ENCODE assay signal across 9 mouse cellular contexts in genomic region chr6:67200715-67201322, GRCm38 (mm10). TPM values are rescaled to one million over a fixed set of nuclear protein-coding genes. Genes with fewer than 3 reads are reported as not detected.
DNase-seq lines count a peak whose midpoint lies in the region; ATAC-seq lines count a peak whose summit lies in the region.
"Had no signal": no experiment of that assay in that cellular context is flagged by ENCODE, and none has a peak within 500 bp of the region (broad histone marks: within the 10 kb centered on the region; RNA-seq: fewer than 3 reads in every experiment).

No protein-coding gene starts in this region.

- no peak overlapping the region for H3K4me3 ChIP-seq in heart, embryonic 12.5 days
- H3K4me3 ChIP-seq in kidney, embryonic 15.5 days (replicated peaks): no peak overlapping the region
- no peak overlapping the region for H3K4me3 ChIP-seq in liver, embryonic 12.5 days
- H3K4me3 ChIP-seq: limb, embryonic 12.5 days had no signal

- H3K27me3 ChIP-seq in heart, embryonic 12.5 days (replicated peaks): no peaks in the 10 kb centered on the region
- H3K27me3 ChIP-seq in kidney, embryonic 15.5 days: no peaks in the 10 kb centered on the region
- no peaks in the 10 kb centered on the region for H3K27me3 ChIP-seq in liver, embryonic 12.5 days (replicated peaks)
- H3K27me3 ChIP-seq: limb, embryonic 12.5 days had no signal

- no peak overlapping the region for H3K9ac ChIP-seq in heart, embryonic 12.5 days
- no peak overlapping the region for H3K9ac ChIP-seq in kidney, embryonic 15.5 days
- no peak overlapping the region for H3K9ac ChIP-seq in liver, embryonic 12.5 days
- H3K9ac ChIP-seq: limb, embryonic 12.5 days had no signal

- no peak overlapping the region for H3K27ac ChIP-seq in heart, embryonic 12.5 days (ENCODE audit: poor library complexity, severe bottlenecking)
- H3K27ac ChIP-seq in kidney, embryonic 15.5 days: no peak overlapping the region
- H3K27ac ChIP-seq in liver, embryonic 12.5 days: no peak overlapping the region
- H3K27ac ChIP-seq: limb, embryonic 12.5 days had no signal

- no peaks in the 10 kb centered on the region for H3K9me3 ChIP-seq in heart, embryonic 12.5 days (replicated peaks)
- no peaks in the 10 kb centered on the region for H3K9me3 ChIP-seq in kidney, embryonic 15.5 days (replicated peaks)
- H3K9me3 ChIP-seq in liver, embryonic 12.5 days (replicated peaks): no peaks in the 10 kb centered on the region
- H3K9me3 ChIP-seq: limb, embryonic 12.5 days had no signal

- intact Hi-C loops in heart, postnatal 10 days (cut with DNase I): no loop called here

- DNase-seq in heart, postnatal 10 days: peak; percentile 50 to 68
- peak; percentile 16 for DNase-seq in NIH3T3 (ENCODE audit: low read depth)
- DNase-seq in cerebellum, adult 11-12 months: peak; percentile 59
- peak; percentile 25 to 54 for DNase-seq in layer of hippocampus, postnatal 10 days (ENCODE audit: low spot score in 2 of 2)

- no peak overlapping the region for H3K4me2 ChIP-seq in heart, embryonic 12.5 days
- H3K4me2 ChIP-seq in kidney, embryonic 15.5 days: no peak overlapping the region
- no peak overlapping the region for H3K4me2 ChIP-seq in liver, embryonic 12.5 days
- H3K4me2 ChIP-seq: limb, embryonic 12.5 days had no signal

- no peaks in the 10 kb centered on the region for H3K36me3 ChIP-seq in heart, embryonic 12.5 days
- no peaks in the 10 kb centered on the region for H3K36me3 ChIP-seq in kidney, embryonic 15.5 days
- no peaks in the 10 kb centered on the region for H3K36me3 ChIP-seq in liver, embryonic 12.5 days
- H3K36me3 ChIP-seq: limb, embryonic 12.5 days had no signal

- no peak for ATAC-seq in heart, embryonic 12.5 days (ENCODE audit: insufficient number of reproducible peaks, low FRiP score)
- no peak for ATAC-seq in kidney, embryonic 15.5 days (replicated peaks; ENCODE audit: low FRiP score)
- ATAC-seq in monocyte, adult 5-6 weeks (replicated peaks; ENCODE audit: insufficient number of reproducible peaks, low FRiP score, low TSS enrichment, poor library complexity, severe bottlenecking): no peak
- ATAC-seq in liver, embryonic 12.5 days: no peak

- no peaks in the 10 kb centered on the region for H3K4me1 ChIP-seq in heart, embryonic 12.5 days (replicated peaks)
- H3K4me1 ChIP-seq in kidney, embryonic 15.5 days: no peaks in the 10 kb centered on the region
- H3K4me1 ChIP-seq in liver, embryonic 12.5 days: no peaks in the 10 kb centered on the region
- H3K4me1 ChIP-seq: limb, embryonic 12.5 days had no signal

- WGBS in heart, embryonic 12.5 days: 35% methylated on average over 5 of the region's 5 CpGs
- 58% methylated on average over 5 of the region's 5 CpGs for WGBS in kidney, embryonic 15.5 days
- WGBS in liver, embryonic 12.5 days (ENCODE audit: insufficient replicate concordance): 47% methylated on average over 5 of the region's 5 CpGs

RNA-seq across cellular contexts. Expression of gene Serbp1, which starts 37.2 kb away (rescaled TPM):
- 100 to 1,000 TPM; 247 to 271 TPM for total RNA-seq in heart, postnatal 10 days (2021)
- 405 and 423 TPM in 2 replicates for polyA plus RNA-seq in heart, embryonic 12.5 days (2016; fragmentation: Nextera tagmentation; extraction: Ambion mirVana)
- 100 to 1,000 TPM; 293 to 314 TPM for total RNA-seq in layer of hippocampus, postnatal 10 days (2021)
- 435 and 444 TPM in 2 replicates for polyA plus RNA-seq in kidney, embryonic 15.5 days (2015; fragmentation: Nextera tagmentation; extraction: Ambion mirVana)
- 751 to 1,070 TPM (median 922 TPM) in 3 replicates for total RNA-seq in monocyte, adult 5-6 weeks (2017)
- 513 and 532 TPM in 2 replicates for polyA plus RNA-seq in liver, embryonic 12.5 days (2016; fragmentation: Nextera tagmentation; extraction: Ambion mirVana)
